Mouse (Mus musculus): ENCODE measurements around the gene Cdc16.
A peak's percentile ranks its signal among the peaks of the same experiment; 100 is the strongest.
"Not testable (repeated sequence)": the region's sequence is repeated elsewhere in the genome, so short reads cannot be mapped to it uniquely, and the experiment has no call there.

Cdc16 gene

DNA sequence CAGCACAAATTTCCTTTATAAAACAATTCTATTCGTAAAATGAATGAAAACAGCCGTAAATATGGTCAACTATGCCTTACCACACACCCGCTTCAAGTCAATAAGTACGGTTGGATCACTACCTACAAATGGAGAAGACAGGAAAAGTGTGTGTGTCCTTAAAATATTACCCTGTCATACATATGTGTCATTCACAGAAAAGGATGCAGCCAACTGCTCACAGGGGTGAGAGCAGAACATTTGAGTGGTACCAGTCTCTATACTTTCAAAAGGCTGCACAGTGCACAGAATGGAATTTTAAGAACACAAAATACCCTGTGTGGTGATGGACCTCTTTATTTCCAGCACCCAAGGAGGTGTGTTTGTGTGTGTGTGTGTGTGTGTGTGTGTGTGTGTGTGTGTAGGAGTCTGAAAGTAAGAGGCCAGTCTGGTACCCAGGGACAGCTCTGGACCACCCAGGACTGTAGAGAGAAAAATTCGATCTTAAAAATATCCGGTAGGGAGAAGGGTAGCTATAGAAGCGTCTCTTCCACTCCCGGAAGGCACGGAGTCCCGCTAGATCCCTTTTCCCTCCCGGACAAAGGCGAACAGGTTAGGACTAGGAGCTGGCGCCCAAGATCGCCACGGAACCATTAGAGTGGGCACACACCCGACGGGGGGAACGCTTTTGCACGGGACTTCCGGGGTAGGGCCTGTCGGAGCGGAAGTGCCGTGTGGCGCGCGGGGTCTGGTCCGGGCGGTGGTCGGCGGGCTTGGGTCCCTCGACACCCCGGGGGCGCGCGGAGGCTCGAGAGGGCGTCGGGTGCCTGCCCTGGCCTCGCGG is at the start of gene Cdc16:
Gene Cdc16 (plus strand): TSS at position 695 of the 823 bp plus-strand sequence.
- peak; percentile 88 for DNase-seq

DNA sequence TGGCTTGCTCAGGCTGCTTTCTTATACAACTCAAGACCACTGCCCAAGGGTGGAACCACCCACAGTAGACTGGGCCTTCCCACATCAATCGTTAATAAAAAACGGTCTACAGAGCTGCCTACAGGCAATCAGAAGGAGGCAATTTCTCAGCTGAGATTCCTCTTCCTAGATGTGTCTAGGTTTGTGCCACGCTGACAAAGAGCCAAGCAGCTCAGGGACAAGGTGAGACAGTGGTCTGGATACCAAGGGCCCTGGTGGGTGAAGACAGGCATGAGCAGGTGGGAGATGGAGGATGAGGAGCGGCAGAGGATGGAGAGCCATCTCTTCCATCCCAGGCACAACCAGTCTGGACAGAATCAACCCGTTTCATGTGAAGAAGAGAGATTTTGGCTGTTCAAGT is 49.0 kb upstream of the Cdc16 start:
- no peak for DNase-seq

DNA sequence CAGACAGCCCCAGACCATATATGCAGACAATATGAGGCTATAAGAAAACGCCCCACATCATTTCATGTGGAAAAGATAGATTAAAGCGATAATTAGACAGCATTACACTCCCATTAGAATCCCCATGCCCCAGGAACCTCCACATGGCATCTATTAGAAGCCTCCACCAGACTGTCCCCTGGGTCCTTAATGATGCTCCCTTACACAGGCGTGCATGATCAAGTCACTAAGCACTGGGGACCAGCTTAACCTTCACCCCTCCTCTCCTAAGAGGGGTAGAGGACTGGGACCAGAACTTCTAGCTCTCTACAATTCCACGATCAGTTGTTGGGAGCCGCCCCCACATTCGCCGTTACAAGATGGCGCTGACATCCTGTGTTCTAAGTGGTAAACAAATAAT is 38.5 kb upstream of the Cdc16 start:
- DNase-seq: no peak

DNA sequence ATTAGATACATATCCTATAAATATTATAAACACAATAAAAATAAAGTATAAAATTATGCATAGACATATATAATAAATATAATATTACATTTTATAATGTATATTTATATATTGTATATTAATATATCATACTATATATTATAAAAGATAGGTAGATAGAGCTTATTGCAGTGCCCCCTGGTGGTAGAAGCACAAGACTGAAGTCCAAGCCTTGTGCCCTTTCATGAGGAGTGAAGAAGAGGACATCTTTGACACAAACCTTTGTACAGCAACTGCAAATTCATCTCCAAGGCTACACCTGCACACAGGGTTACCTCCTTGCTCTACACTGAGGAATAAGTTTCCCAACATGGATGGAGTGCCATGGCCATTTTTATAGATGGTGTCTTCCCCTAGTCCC is 31.8 kb upstream of the Cdc16 start:
- DNase-seq: peak; percentile 49

DNA sequence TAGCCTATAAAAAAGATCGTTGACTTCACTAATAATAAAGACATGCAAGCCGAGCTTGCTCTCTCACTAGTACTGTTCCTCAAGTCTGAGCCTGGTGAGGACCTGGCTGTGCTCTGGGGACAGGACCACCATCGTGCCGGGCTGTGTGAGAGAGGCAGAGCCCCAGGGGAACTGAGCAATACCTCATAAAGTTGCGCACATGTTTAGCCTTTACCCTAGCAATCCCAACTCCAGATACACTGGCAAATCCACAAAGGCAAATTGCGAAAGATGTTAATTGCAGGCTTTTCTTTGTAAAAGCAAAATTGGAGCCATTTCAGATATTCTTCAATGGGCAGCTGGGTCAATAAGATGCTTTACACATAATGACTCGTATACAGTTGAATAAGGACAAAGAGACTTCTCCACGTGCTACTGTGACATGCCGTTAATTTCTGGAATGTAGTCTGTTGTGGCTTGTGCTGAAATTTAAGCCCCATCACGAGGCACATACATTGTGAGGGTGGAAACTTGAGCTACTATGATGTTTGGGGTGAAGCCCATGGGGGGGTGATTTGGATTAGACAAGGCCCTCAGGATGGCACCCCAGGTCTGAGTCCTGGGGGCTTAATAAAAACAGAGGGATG is 29.9 kb upstream of the Cdc16 start:
- no peak for DNase-seq

DNA sequence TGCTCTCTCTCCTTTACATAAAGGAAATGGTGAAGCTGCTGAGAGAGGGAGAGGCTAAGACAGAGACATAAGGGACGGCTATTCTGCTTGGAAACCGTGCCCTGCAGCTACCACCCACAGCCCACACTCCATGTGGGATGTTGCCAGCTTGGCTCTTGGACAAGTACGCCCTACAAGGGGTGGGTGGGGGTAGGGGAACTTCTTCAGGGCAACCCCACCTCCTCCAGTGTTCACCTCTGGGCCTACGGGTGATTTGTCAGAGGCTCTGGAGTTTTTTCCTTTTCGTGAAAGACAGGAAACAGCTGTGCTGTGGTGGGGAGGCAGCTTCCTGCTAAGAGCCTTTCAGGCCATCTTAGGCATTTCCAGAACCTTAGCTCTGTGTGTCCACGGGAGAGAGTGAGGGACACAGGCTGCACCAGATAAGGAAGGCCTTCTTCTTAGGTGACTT is 17.1 kb upstream of the Cdc16 start:
- DNase-seq: peak; percentile 45

DNA sequence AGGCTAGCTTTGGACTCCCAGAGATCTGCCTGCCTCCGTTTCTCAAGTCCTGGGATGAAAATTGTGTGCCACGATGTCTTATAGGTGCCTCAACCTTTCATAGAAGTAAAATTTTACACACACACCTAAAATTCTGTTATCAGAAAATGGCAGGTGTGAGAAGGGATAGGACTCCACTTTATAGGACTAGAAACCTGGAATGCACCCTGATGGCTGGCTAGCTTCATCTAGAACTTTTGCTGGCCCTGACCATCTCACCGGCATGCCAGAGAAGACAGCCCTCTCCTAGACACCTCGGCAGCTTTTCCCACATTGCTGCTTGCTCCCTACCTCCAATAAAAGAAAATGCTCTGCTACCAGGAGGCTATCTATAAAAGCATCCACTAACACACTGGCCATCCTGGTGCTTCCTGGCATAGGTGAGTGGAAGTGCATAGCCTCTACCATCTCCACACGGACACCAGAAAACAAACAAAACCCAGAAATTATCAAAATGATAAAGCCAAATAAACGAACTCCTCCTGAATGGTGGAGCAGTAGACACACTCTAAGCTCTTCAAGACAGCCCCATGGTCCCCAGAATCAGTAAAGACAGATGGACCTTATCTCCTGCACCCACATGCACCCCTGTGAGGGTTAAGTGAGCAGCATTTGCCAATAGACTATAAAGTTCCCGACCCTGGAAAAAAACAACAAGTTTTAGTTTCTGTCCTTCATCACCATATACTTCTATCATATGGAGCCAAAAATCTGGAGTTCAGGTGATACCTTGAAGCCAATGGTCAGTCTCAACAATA is 16.5 kb upstream of the Cdc16 start:
- peak; percentile 63 for DNase-seq

DNA sequence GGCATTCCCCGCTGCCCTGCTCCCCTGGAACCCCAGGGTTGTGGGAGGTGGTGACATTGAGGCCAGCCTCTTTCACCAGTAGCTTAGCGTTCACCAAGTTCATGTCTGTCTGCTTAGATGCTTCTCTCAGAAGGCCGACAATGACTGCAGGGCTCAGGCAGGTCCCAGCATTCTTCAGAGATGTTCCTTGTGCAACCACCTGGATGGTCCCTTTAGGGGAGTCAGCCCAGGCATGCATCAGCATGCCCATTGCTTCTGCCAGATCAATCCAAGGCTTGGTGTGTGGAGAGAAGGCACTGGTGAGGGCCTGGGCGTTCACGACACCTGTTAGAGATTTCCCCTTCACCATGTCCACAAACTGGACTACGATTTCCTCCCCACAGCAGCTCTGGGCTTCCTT is 11.3 kb upstream of the Cdc16 start:
- not testable (repeated sequence) for DNase-seq

DNA sequence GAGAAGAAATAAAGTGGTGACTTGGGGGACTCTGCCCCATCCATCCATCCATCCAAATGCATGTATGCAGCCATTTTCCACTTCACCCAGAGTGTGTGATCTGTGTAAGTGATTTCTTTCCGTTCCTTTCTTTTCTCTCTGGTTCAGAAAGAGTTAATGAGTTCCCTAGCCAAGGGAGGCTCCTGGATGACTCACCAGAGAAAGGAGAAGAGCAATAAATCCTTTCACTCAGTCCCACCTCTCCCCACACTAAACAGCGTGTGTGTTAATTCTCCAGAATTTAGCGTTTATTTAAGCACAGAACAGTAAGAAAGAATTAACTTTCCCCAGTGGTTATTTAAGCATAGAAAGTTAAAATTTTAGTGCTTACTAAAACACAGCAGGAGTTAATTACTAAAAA is 9.8 kb upstream of the Cdc16 start:
- no peak for DNase-seq

DNA sequence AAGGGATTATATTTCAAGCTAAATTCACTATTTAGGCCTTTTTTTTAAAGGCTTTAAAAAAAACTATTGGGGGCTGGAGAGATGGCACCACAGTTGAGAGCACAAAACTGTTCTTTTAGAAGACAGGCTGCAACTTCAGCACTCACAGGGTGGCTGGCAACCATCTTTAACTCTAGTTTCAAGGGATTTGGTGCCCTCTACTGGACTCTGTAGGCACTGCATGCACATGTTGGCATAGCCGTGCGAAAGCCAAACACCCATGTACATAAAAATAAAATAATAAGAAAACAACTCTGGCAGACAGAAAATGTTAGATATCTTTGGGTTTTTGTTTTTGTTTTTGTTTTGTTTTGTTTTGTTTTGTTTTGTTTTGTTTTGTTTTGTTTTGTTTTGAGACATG is 3.8 kb upstream of the Cdc16 start:
- DNase-seq: peak; percentile 86

DNA sequence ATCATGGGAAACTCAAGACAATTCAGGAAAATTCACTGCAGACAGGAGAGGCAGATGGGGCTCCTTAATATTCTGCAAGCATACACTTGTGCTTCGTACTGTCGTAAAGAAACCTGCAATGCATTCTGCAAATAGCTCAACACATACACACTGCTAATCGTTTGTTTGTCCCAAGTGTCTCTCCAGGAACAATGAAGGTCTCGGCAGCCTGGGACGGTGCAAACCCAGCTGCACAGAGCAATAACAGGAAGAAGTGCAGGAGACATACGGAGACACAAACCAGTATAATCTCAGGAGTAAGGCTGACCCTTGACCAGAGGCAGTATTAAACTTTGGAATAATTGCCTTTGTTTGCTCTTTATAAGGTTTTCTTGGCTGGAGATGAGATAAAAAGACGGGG is 996 bp upstream of the Cdc16 start:
- no peak for DNase-seq

DNA sequence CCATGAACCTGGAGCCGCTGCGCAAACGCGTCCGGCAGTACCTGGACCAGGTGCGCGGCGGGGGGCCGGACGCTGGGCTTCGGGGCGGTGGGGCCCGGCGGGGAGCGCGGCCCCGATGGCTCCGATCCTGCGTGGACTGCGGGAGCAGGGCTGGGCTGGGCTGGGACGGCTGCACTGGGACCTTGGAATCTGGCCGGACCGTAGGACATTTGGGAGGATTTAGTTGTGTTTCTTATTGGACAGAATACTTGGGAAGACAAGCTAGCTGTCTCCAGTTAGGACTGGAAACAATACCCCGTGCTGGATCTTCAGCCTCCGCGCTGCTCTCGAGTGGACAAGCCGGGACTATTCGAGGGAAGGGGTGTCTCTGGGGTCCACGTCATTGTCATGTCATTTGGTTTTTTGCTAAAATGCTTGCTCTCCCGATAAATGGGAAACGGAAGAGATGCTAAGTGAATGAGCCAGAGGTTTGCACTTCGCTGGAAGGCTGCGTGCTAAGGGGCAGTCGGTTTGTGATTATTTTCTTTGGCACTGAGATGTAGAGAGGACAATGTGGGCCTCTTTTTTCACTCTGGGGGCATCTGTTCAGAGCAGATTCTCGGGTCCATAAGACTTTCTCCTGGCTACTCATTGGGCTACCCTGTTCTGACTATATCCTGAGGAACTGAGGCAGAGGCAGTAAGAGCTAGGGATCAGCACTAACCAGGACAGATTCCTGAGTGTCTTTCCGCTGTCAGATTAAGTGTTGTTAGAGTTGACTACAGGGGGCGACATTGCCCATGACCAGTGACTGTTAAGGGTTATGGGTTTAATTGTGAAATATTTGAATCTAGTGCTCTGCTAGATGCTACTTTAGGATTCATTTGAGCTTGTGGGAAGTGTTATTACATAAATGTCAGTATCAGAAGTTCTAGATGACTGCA is 590 bp downstream of the Cdc16 start:
- peak; percentile 72 for DNase-seq

DNA sequence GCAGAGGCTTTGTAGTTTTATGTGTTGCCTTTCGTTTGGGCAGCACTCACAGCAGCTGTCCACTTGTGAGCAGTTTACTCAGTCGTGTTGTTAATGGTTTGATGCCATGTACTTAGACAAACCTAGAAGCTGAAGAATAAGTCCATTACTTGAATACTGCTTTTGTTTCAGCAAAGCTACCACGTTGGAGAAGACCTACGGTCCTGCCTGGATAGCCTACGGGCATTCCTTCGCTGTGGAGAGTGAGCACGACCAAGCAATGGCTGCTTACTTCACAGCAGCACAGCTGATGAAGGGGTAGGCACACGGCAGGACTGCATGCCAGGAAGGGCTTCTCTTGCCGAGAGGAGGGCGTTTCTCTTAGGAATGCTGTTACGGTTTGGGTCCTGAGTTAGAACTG is 11.7 kb downstream of the Cdc16 start:
- DNase-seq: no peak

DNA sequence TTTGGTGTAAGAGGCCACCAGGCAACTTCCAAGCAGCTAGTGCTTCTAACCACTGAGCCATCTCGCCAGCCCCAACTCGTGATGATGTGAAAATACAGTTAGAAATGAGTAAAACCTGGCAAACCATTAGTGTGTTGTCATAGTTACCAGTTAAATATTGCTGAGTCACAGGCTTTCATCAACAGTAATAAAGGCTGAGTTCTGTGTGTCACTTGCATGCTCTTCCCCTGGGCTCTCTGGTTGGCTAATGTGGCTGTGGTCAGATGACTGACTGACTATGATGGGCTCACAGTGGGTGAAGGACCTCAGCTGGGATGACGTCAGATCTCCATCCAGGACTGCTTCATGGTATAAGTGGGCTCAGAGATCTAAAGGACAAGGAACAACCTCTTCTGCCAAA is 23.1 kb downstream of the Cdc16 start:
- no peak for DNase-seq

DNA sequence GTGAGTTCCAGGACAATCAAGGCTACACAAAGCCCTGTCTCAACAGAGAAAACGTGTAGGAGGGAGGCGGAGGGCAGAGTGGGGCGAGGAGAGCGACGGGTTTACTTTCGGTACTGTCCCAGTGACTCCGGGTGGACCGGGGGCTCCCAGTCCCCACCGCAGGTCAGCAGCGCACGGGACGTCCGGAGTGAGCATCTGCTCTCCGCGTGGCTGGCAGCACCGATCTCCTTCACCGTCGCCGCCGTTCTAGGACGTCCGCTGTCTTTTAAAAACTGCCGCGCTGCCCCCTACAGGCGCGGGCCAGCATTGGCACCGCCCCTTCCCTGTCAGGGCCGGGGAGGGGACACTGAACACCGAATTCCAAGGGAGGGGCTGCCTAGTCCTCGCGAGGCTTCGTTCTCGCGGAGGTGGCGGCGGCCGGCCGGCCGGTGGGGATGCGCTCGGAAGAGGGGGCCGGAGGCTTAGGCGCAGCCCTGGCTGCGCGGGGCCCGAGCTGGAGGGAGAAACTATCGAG is 27.8 kb downstream of the Cdc16 start, which contains the start of gene Upf3a:
Gene Upf3a (plus strand): TSS at position 366 of the 514 bp plus-strand sequence.
- DNase-seq: peak; percentile 96

DNA sequence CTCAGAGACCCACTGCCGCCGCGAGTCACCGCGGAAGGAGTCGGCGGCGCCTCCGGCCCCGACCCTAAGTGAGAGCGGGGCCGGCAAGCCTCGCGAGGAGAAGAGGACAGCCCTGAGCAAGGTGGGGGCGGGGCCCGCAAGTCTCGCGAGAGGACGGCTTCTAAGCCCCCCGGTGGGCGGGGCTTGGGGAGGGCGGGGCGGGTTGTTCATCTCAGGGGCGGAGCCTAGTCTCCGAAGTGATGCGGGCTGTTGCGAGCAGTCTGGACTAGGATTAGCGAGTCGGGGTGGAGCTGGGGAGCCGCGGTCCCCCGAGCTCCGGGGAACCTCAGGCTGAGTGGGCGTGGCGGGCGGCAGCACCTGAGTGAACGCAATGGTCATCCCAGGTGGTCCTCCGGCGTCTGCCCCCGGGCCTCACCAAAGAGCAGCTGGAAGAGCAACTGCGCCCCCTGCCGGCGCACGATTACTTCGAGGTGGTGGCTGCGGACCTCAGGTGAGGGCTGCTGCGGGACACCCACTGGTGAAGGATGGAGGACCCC is 28.4 kb downstream of the Cdc16 start:
- peak; percentile 99 for DNase-seq

DNA sequence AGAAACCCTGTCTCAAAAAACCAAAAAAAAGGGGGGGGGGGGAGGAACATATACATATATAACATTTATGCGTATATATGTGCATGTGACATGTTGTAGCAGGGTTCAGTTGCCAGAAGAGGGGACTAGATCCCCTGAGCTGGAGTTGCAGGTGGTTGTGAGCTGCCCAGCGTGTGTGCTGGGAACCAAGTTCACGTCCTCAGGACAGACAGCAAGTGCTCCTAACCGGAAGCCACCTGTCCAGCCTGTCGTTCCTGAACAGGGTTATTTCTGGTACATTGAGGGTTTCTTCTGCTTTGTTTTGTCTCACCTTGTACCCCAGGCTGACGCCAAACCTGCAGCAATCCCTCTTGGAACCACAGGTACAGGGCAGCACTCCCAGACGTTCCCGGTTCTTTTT is 32.1 kb downstream of the Cdc16 start:
- no peak for DNase-seq

DNA sequence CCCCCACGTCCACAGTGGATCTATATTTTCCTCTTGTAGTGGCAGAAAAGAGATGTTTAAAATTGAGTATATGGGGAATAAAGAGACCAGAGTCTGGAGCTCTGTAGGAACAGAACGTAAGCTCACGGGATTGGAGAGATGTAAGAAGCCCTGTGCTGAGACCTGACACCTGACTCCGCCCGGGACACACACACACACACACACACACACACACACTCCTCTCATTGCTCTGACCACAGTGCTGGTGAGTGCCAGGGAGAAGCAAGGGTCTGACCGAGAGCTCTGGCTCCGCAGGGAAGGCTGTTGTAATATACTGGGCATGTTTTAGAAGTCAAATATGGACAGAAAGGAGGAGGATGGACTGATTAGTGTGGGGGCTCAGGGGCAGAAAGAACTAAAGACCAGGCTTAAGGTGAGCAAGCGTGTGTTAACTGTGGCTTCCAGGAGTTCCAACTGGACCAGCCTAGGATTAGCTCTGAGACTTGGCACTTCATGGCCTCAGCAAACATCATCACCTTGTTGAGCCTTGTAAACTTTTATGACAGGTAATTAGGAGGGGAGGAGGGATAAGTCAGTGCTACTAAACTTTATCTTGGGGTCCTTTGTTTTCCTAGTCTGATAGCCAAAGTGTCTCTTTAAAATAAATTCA is 35.7 kb downstream of the Cdc16 start:
- DNase-seq: no peak

DNA sequence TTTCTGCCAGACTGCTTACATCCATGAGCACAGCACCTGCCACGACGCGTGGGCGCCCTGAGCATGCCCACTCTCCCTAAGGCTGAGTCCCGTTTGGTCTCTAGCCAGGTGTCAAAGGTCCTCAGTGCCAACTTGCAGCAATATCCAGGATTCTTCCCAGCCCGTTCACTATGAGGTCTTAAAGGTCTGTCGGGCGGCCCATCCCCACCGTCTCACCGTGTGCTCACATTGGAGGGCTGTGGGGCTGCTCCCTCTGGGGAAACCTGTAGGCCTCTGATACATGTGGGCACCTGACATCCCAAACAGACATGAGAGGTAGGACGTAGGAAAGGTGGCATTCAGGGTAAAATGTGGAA is 36.2 kb downstream of the Cdc16 start:
- no peak for DNase-seq

DNA sequence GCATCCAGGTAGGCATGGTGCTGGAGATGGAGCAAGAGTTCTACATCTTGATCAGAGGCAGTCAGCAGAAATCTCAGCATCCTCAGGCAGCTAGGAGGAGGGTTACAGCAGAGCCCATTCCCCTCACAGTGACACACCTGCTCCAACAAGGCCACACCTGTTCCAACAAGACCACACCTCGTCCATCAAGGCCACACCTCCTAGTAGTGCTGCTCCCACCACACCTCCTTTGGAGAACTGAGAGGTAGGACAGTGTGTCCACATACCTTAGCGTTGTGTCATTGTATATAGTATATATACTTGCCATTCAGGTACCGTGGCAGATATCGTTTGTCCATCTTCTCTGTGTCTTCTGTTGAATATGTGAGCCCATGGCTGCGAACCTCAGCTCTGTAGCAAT is 40.2 kb downstream of the Cdc16 start:
- DNase-seq: no peak

DNA sequence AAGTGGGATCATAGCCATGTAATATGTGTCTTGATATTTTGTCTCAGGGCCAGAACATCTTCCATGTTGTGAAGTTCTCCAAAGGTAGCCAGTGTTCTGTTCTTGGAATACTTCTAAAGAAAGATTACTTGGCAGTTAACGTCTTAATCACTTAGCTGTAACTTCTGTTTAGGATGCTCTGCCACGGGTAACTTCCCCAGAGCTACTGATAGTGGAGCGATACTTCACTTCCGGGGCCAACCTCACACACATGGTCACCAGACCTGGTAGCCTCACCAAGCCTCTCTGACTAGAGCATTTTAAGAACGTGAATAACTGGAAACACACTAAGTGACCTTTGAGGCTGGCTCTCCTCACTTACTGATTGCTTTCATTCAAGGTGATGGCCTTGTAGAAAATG is 42.1 kb downstream of the Cdc16 start:
- DNase-seq: no peak
